Mouse (Mus musculus) splenic B cell, adult 2 months (primary cell): Measurements from ENCODE around the gene Lrrtm3.

Experiments
- DNase-seq: peaks from one replicate; pipeline ENCODE4 v3.0.0-alpha.2; 2011; ENCODE audit warnings: low read depth, low spot score
- H3K27me3 ChIP-seq: 2 replicates; pipeline ENCODE4 v1.6.1; 2012; ENCODE audit warnings: mild to moderate bottlenecking, low read length, moderate library complexity, mixed read lengths; ENCODE audit not compliant: control insufficient read depth, poor library complexity, insufficient read depth, severe bottlenecking
- H3K36me3 ChIP-seq: 2 replicates; pipeline ENCODE4 v1.6.1; 2012; ENCODE audit warnings: mild to moderate bottlenecking, low read length, moderate library complexity, mixed read lengths; ENCODE audit not compliant: control insufficient read depth, poor library complexity, insufficient read depth, severe bottlenecking

The Lrrtm3 gene

DNA sequence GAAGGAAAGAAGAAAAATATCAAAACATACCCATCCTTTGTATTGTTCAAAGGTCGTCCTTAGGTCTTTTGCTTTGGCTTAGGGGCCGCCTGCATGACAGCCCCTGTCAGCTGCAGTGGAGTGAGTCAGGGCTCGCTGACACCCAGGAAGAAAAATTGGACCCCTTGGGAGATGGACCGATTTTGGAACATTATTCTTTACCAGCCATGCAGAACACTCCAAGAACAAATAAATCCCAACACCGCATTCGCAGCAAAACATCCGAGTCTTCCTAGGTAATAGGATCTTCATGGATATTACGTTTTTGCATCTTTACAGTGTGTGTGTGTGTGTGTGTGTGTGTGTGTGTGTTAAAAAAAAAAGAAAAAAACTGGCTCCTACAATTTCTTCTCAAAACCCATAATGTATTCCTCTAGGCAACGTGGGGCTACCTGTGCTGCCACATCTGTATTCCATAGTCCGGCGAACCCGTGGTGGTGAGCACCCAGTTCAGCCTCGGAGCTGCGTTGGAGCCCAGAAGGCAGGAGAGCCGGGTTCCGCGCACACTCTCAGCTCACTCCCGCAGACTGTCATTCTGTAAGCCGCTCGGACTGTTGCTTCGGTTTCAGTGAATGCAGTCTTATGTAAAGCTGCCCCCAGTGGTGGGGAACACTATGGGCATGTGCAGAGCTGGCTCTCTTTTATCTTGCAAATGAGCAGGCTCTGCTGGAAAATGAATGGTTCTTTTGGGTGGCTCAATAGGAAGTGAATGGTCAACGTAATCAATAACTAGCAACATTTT, at the start of gene Lrrtm3:
Lrrtm3 (minus strand) TSS at position 598 of the 781 bp plus-strand sequence.
- DNase-seq: no peak
- Histone ChIP-seq H3K36me3 (no peaks in the 10 kb centered on the region), H3K27me3 (no peaks in the 10 kb centered on the region)

DNA sequence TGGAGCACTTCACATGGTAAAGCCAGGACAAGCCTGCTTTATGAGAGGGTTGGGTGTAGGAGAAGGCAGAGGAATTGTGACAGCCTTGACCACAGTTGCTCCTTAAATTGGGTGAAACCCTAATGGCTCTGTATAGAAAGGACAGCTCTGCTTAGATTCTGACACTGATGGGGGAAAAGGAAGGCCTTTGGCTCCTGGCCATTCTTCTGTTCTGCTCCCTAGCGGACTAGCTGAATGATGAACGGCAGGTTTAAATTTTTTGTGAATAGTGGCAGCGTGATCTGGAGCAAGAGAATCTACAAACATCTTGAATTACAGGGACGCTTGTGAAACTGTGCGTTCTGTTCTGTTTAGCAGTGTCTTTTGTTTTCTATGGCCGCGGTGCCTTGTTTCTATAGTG, 45.4 kb upstream of the Lrrtm3 start:
- no peak for DNase-seq
- H3K36me3 ChIP-seq: no peaks in the 10 kb centered on the region
- no peaks in the 10 kb centered on the region for H3K27me3 ChIP-seq

DNA sequence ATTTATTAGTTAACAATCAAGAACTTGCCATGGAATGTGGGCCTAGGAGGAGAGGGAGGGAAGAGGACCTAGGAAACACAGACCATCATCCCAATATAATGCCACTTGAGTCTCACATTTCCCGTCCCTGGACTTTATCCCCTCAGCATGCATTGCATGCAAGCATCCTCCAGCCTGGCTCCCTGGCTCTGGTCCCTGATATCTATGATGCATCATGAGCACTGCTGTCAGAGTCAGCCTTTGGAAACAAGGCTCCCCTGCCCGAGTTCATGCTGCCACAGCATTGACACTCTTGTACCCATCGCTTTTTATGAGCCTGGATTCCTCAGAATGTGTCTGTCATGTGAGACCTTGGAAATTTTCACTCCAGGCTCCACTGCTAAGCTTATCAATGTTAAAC, 43.4 kb upstream of the Lrrtm3 start:
- H3K36me3 ChIP-seq: no peaks in the 10 kb centered on the region
- DNase-seq: no peak
- no peaks in the 10 kb centered on the region for H3K27me3 ChIP-seq

DNA sequence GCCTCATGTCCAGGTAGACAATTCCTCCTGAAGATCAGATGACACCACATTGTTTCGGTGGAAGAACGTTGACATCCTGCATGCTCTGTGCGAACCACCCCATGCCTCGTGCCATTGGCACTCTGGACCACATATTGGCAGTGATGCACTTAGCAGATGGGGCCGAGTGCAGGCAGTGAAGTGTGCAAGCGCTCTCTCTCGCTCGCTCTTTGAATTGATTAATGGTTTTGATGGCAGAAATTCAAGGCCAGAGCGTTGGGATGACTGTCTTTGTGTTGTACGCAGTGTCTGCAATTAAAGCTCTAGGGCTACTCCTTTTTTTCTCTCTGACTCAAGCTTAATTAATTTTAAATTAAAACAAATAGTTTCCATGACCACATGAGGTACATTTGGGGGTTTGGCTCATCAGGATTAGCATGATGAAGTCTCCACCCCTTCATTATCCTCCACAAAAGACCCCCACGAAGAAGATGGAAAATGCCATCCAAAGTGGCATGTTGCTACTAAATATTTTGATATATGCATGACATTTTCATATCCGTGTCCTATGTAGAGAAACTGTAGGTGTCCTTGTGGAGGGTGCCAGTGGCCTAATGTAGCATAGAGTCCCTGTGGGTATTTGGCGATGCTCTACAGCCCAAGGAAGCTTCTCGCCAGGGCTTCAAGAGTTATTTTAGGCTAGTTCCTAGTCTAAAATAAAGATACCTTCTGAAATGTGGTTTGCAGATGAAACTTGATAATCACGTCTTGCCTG, 40.5 kb upstream of the Lrrtm3 start:
- Histone ChIP-seq H3K36me3 (no peaks in the 10 kb centered on the region), H3K27me3 (no peaks in the 10 kb centered on the region)
- DNase-seq: no peak

DNA sequence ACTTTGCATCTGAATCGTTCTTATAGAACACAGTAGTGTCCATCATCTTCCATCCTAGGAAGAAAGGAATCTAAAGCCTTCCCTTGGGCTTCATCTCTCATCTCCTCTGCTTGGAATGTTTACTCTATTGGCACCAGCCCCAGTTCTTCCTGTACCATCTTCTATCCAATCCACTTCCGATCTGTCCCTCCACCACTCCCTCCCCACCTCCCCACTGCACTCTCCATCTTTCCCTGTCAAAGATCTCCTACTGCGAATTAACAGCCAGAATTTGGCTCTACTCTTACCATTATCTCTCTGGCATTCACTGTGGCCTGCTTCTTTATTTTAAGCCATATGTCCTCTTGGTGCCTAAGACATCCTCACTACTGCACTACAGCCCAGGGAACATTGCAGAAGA, 28.8 kb upstream of the Lrrtm3 start:
- no peaks in the 10 kb centered on the region for H3K27me3 ChIP-seq
- no peaks in the 10 kb centered on the region for H3K36me3 ChIP-seq
- DNase-seq: no peak

DNA sequence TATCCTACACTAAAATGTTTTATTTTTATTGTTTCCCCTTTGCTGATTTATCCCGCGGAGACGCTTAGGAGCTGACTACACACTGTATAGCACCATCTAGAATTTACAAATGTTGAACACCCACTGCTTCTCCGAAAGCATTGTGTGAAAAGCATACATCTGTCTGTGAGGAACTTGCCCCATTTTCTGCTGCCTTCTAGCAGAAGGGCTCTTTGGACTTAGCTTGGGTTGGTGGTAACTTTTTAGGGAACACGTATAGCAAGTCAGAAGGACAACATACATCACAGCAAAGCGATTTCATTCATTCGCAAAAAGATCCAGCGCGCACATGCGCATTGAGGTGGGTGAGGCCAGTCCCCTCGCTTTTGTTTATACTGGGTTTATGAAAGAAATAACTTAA, 25.2 kb upstream of the Lrrtm3 start:
- no peak for DNase-seq
- H3K36me3 ChIP-seq: no peaks in the 10 kb centered on the region
- no peaks in the 10 kb centered on the region for H3K27me3 ChIP-seq

DNA sequence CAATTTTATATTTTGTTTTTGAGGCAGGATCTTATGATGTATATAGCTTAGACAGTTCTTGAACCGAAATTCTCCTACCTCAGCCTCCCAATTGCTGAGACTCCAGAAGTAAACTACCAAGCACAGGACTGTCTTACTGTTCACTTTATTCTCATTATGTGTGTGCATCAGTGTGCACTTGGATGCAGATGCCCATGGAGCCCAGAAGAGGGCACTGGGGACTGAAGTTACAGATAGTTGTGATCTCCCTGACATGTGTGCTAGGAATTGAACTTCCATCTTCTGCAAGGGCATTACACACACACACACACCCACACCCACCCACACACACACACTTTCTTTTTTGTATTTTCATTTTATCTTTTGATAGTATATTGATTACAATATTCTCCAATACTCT, 6.5 kb upstream of the Lrrtm3 start:
- no peaks in the 10 kb centered on the region for H3K36me3 ChIP-seq
- DNase-seq: no peak

DNA sequence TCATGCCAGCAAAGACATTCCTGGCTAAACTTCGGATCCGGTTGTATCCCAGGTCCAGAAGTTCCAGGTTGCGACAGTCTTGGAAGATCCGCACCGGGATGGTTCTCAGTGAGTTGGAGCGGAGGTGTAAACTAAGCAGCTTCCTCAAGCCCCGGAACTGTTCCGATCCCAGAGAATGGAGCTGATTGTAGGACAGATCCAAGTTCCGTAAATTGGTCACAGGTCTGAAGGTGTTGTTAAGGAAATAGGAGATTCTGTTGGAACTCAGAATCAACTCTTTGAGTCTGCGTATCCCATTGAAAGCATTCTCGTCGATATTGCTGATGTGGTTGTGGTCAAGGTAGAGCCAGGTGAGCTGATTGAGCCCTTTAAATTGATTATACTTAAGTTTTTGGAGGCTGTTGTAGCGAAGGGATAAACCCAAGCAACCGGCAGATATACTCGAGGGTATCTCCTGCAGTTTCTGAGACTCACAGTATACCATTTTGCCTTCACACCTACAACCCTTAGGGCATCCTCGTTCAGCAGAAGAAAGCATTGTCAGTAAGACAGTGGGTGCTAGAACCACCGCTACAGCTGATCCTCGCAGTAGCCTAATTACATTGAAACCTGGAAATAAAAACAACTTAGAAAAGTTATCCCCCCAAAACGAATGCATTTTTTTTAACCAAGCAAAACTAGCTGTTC, 1.2 kb downstream of the Lrrtm3 start:
- Histone ChIP-seq H3K36me3 (no peaks in the 10 kb centered on the region), H3K27me3 (no peaks in the 10 kb centered on the region)
- no peak for DNase-seq

More for the DNA sequence above, 6.5 kb upstream of the Lrrtm3 start:
- no peaks in the 10 kb centered on the region for H3K27me3 ChIP-seq

DNA sequence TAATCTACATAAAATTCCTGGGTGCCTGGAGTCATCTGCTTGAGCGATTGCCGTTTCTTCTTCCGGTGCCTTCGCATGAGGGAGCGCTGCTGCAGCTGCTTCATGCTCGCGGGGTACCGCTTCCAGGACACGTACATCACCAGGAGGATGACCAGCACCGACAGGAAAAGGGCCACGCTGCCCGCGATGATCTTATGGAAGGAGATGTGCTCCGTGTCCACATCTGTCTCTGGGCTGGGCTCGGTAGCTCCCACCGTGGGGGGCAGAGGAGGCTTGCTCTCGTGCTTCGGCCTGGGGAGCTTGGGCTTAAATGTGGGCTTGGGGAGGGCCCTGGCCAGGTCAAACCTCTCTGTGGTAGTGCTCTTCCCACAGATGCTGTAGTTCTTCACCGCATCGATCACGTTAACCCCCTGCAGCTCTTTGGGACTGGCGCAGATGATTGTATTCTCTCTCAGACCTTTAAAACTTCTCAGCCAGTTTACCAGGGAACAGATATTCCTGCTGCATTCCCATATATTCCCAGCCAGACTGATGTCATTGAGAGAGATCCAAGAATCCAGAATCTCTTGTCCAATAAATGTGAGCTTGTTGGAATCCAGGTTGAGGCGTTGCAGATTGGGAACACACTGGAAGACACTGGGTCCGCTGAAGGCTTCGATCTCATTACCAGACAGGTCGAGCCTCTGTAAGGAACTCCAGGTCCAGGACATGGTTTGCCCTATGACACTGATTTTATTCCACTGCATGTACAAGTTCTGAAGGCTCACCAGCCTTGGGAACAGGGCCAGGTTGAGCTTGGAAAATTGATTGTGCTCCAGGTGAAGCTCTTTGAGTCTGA, 1.9 kb downstream of the Lrrtm3 start:
- H3K27me3 ChIP-seq: no peaks in the 10 kb centered on the region
- DNase-seq: no peak
- H3K36me3 ChIP-seq: no peaks in the 10 kb centered on the region

DNA sequence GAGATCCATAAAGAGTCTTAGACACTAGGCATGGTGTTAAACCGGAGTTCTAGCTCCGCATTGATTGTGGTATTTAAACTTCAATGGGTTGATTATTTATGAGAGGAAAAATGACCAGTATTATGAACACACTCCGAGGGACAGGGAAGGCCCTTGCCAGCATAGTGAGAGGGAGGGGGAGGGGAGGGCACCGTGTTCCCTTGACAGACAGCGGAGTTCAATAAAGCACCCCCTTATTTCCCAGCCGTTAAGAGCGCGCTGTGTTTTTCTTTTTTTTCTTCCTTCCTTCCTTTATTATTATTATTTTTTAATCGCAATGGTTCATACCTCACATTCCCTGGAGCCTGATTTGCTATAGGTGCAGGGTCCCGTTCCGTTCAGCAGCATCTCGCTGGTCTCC, 2.6 kb downstream of the Lrrtm3 start:
- Histone ChIP-seq H3K36me3 (no peaks in the 10 kb centered on the region), H3K27me3 (no peaks in the 10 kb centered on the region)
- no peak for DNase-seq

DNA sequence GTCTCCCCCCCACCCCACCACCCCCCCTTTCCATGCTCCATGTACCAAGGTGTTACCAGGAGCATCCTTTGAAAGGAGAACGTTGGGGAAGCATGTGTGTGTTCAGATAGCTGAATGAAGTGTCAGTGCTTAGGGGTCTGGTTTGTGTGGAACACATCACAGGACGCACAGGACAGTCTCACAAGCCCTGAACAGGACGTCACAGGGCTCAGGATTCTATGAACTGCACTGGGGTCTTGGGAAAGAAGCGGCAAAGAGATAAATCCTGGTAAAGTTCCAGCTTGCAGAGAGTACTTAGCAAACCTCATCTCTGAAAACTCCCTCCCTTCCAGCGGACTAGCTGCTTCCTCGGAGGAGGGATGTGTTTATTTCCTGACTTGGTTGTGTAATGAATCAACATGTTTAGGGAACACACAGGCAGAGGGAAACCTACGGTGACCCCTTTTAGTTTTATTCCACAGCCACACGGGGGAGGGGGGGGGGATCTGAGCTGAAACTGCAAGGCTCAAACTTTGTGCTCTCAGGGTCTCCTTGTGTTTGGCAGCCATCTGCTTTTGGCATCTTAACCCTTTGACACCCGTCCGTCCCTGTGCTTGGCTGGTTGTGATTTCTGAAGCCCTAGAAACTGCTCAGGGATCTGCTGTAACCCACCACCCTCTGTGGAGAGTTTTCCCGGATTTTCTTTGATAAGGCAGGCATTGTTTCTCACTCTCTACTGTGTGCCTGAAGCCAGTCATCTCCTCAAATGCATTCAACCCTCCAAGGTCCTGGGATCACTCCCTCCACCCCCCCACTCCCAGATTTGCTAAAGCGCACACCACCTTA, 3.3 kb downstream of the Lrrtm3 start:
- Histone ChIP-seq H3K36me3 (no peaks in the 10 kb centered on the region), H3K27me3 (no peaks in the 10 kb centered on the region)
- DNase-seq: no peak

DNA sequence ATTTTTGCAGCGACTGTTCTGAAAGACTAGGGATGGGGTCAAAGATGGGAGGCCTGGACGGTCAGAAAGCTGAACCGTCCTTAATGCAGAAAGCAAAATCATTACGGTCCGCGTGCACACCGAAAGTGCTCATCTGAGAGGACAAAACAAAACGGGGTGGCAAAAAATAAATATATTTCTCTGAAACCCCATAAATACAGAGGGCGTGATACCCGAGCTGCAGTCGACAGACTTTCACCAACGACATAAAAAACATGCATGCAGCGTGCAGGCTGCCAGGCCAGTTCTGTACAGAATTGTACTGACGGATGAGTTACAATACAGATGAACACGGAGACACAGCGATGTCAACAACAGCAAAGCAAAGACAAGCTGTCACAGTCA, 3.9 kb downstream of the Lrrtm3 start:
- DNase-seq: no peak
- no peaks in the 10 kb centered on the region for H3K27me3 ChIP-seq
- H3K36me3 ChIP-seq: no peaks in the 10 kb centered on the region

DNA sequence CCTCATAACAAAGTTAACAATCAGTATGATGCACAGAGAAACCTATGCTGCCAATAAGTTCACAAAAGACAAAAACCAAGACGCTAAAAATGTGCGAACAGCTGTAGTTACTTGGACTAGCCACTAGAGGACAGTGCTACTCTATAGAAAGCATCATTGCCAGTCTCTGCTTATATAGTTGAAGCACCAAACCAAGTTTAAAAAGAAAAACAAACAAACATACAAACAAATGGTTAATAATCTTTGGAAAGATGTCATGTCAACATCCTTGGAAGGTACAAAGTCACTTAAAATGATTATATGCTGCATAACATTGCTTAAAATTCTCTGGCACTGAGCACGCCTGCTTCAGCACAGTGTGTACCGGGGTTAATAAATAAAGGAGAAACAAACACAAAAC, 5.6 kb downstream of the Lrrtm3 start:
- no peaks in the 10 kb centered on the region for H3K27me3 ChIP-seq
- DNase-seq: no peak

DNA sequence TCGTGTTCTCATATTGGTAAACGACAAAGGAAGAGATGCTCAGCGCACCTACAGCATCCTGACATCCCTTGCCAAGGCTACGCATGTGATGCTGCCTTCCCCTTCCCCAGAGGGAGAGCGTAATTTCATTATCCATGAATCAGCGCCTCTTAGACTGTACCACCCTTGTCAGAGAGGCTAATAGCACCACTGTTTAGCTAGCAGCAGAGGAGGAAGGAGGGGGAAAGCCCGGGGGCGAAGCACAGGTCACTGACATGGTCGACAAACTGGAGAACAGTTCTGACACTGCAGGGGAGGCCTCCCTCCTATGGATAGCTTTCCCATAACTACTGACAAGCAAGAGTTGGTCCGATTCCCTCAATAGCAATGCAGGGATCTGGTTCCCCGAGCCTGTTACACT, 6.3 kb downstream of the Lrrtm3 start:
- Histone ChIP-seq H3K36me3 (no peaks in the 10 kb centered on the region), H3K27me3 (no peaks in the 10 kb centered on the region)
- no peak for DNase-seq

More for the DNA sequence above, 5.6 kb downstream of the Lrrtm3 start:
- H3K36me3 ChIP-seq: no peaks in the 10 kb centered on the region
